Mouse (Mus musculus): ENCODE measurements at regions not wholly inside any gene's neighbourhood (a gene's known extent, or its start where the extent isn't known, plus 50 kb on each side); places are given as distances from the start of the nearest gene placed in this dataset.

DNA sequence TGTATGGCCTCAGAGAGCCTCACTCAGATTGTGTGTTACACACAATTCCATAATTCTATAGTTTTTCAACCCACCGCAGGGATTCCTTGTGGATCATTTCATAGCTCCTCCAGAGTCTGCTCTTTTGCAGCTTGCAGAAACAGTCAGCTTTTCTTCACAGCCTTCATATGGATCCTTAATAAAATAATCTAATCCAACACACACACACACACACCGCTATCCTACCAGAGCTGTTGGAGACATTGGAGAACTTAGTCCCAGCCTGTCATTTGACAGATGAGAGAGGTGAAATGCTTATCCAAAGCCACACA is 71.2 kb upstream of the Foxo1 start:
- DNase-seq (ENCODE audit: low read depth, low spot score): no peak

GRCm38 (mm10) chr3:52197982-52198750 is 70.0 kb upstream of the Foxo1 start:
- no peak for DNase-seq (ENCODE audit: low read depth, low spot score)

DNA sequence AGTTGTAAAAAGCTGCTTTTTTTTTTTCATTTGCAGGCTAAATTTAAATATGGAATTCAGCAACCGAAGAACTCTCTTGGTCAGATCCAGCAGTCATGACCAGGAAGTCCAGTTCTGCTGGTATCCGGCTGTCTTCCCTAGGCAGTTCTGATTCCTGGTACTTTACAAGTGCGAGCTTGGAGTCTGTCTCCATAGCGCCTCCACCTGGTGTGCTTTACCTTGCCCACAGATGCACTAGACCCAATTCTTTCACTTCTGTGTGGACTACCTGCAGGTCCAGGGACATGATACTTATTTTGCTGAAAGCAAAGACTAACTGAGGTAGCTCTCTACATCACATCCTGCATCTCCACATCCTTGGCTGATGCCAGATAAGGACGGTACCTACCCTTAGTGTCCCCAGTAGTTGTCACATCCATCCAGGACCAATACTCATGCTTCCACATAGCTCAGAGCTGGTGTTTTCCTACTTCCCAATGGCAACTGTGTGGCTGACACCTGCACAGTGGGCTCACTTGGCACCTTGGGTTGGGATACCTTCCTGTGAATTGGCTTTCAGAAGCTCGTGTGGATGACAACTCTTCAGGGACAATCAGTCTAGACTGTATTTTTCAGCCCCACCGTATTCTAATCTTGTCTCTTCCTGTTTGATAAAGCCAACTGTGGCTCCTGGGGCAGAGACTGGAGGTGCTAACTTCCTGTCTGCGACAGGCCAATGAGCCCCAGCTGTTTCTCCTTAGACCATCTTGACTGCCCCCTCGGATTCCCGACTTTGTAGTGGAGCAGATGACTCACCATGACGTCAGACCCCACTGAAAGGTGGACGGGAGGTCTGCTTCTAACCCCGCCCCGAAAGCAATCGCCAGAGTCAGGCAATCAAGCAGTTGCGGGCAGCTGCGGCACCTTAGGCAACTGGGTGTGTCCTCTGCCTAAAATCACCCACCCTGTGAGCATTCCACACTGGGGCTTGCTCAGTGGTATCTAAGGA is 69.1 kb upstream of the Foxo1 start:
- peak; percentile 37 for DNase-seq (ENCODE audit: low read depth, low spot score)

DNA sequence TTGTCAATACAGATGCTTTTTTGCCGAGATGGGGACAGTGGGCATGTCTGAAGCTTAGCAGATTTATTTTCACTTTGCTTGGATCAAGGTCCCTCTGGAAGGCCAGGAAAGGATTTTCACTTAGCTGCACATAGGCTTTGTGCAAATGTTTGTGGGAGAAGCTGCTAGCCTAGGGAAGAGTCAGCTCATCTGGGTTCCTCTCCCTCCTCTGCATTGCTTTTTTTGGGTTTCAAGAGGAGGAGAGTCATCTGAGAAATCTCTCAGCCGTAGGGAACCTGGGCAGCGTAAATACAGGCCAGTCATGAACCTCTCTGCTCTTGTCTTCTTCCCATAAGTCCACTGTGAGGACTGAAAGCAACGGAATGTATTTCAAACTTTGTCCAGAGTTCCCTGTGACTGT is 68.0 kb upstream of the Foxo1 start:
- no peak for DNase-seq (ENCODE audit: low read depth, low spot score)

- DNase-seq (ENCODE audit: low read depth, low spot score): no peak
Observed at GRCm38 (mm10) chr3:52210556-52211302, 57.4 kb upstream of the Foxo1 start.

DNA sequence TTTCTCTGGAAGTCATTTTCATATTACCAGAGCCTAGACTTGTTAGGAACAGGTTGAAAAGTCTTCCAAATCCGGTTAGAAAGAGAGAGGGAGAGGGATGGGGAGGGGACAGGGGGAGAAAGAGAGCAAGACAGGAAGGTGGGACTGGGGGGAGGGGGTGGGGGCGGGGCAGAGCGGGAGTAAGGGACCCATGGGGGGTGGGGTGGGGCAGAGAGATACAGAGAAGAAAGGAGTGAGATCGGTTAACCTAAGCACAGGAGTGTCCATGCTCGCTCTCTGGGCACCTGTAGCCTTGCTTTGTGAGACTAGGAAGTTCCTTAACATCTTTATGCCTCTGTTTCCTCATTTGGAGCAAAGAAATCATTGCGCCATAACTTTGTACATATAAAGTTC is 56.8 kb upstream of the Foxo1 start:
- no peak for DNase-seq (ENCODE audit: low read depth, low spot score)

GRCm38 (mm10) chr3:52214114-52214513 is 54.0 kb upstream of the Foxo1 start:
- no peak for DNase-seq (ENCODE audit: low read depth, low spot score)

- DNase-seq (ENCODE audit: low read depth, low spot score): no peak
Observed at GRCm38 (mm10) chr3:52215083-52215482, 53.1 kb upstream of the Foxo1 start.
